Mouse (Mus musculus) adrenal gland, postnatal 4 days (tissue): ENCODE data around the gene Pctp. TPM values are rescaled to one million over a fixed set of nuclear protein-coding genes. Genes with fewer than 3 reads are reported as not detected.
A peak's percentile ranks its signal among the peaks of the same experiment; 100 is the strongest.

Source experiments
- DNase-seq, 2 experiments: peaks; one replicate each; pipeline ENCODE4 v3.0.0; 2021 to 2022; ENCODE audit warnings: low spot score in 2 of 2, mixed read lengths in 2 of 2
- long read RNA-seq, 2 experiments: library from polyadenylated mRNA; stranded (forward); transcript quantifications; one replicate each; pipeline ENCODE4 v2.0.0; 2021
- total RNA-seq, 2 experiments: library from RNA; stranded (reverse); gene quantifications; 2 replicates each; pipeline ENCODE4 v1.2.3; 2021

Pctp gene
- total RNA-seq, result 10 to 100 TPM in 1 of 2 experiments, 1 to 10 TPM in 1; 8.8 to 14.3 TPM
- long read RNA-seq, experiment 1, transcript Pctp-201 (6 exons, 2,723 nt), result major isoform, 8 of 11 reads
- long read RNA-seq, experiment 1, partial matches to known transcripts, result 0 of 11 reads
- long read RNA-seq, experiment 1, other reads (novel, unspliced or antisense), result 3 of 11 reads
- long read RNA-seq, experiment 2, transcript Pctp-201 (6 exons, 2,723 nt), result major isoform, 9 of 15 reads
- long read RNA-seq, experiment 2, partial matches to known transcripts, result 0 of 15 reads
- long read RNA-seq, experiment 2, other reads (novel, unspliced or antisense), result 6 of 15 reads

- peak; percentile 59 to 74 for DNase-seq
Observed at GRCm38 (mm10) chr11:90002231-90002986, at the start of gene Pctp. TSS of gene Pctp (minus strand) at chr11:90002894.

- no peak for DNase-seq
Observed at GRCm38 (mm10) chr11:90050016-90050415, 47.3 kb upstream of the Pctp start.

DNA sequence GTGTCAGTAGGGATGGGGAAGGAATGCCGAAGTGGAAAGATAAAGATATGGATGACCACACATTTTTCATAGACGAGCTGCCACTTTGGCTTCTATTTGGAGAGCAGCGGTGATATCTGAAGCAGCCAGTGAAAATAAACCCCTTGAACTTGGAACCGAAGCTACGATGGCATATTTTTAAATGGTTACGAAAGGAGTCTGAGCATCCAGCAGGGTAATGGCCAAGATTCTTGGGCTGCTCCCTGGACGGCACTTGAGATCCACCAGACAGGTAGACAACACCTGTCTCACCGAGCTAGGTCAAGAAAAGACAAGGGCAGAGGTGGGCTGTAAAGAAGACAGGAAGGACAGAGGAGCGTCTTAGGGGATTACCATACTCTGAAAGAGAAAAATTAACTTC lies 44.6 kb upstream of the Pctp start:
- DNase-seq, result no peak

DNA sequence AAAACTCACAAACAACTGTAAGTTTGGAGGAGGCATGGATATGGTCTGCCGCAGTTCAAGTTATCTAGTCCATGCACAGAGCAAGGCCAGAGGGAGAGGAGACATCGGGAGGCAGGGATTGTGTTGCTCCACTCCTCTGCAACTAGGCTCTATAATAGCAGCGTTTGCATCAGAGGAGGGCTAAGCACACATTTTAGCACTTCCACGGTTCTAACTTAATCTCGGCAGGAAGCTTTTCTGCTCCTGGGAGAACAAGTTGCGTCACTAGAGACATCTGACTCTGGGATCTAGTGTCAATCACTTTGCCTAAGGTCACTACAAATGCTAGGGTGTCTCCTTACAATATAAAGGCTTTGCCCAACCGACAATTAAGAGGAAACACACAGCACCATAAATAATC lies 43.5 kb upstream of the Pctp start:
- DNase-seq, result no peak

DNA sequence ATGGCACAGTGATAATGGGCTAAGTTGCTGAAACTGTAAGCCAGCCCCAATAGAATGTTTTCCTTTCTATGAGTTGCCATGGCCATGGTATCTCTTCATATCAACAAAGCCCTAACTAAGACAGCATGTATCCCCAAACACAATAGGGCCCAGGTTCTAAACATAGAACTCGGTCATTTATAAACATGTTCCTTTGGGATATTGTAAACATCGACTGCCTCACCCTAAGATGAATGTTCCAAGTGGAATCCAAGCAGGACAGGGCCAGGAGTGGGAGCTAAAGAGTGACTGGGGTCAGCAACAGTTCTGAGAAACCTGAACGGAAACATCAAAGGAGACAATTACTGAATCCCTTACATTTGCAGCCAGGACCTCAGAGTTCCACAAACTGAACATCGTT lies 41.8 kb upstream of the Pctp start:
- DNase-seq, result no peak

DNA sequence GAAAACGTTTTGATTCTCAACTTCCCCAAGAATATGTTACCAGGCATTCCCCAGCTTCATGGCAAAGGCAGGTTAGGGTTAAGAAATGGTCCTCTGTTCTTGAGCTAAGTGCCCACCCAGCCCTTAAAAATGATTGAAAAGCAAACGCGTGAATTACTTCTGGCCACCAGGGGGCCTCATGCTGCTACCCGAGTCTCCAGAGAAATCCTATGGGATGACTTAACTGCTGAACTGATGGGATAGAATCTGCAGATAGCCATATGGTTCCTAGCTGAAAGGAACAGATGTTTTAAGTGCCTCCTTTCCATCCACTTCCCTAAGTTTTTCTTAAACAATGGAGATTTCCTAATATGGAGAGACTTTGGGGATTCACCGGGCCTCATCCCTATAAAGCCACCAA lies 35.3 kb upstream of the Pctp start:
- DNase-seq, result no peak

DNA sequence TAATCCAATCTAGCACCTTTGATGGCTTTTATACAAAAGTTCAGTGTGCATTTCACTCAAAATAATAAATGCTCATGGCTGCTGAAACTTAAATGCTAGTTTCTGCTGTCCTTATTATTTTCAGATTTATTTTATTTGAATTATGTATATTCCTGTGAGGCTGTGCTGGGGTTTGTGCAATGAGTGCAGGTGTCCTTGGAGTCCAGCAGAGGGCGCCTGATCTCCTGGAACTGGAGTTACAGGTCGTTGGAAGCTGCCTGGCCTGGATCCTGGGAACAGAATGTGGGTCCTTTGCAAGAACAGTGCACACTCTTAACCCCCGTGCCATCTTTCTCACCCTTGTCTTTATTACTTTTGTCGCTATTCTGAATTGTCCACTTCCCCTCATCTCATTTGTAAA lies 33.7 kb upstream of the Pctp start:
- no peak for DNase-seq

- no peak for DNase-seq
Observed at GRCm38 (mm10) chr11:90035532-90035931, 32.8 kb upstream of the Pctp start.

DNA sequence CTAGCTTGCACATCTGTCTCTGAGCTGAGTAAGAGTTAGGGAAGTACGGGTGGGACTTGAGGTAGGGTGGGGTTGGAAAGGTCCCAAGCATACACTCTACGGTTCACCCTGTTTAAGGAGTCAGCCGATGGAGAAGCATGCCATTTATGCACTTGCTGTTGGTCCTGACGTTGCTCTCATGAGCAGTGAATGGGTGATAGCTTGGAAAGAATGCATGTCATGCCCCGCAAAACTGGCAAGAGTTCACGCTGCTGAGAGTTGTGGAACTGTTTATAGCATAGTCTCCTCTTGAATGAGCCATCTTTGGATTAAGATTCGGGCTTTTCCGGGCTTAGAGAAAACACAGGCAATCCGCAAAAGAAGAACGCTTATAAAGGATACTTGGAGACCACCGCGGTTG lies 32.0 kb upstream of the Pctp start:
- DNase-seq, result no peak

DNA sequence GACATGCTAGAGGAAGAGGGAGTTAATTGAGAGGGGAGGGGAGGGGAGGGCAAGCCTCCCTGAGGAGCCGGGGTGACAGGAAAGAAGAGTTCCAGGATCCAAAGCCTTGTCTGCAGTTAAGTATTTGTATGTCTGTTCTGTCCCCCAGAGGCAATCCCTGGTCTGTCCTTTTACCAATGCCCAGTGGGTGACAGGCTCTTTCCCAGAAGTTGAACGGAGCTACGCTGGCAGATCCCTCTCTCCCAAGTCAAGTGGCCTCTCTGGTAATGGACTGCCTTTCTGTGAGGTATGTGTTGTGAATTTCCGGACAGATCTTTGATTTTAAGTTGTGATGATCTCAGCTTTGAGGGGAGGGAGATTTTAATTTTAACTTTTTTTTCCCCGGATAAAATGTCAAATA lies 30.7 kb upstream of the Pctp start:
- no peak for DNase-seq

DNA sequence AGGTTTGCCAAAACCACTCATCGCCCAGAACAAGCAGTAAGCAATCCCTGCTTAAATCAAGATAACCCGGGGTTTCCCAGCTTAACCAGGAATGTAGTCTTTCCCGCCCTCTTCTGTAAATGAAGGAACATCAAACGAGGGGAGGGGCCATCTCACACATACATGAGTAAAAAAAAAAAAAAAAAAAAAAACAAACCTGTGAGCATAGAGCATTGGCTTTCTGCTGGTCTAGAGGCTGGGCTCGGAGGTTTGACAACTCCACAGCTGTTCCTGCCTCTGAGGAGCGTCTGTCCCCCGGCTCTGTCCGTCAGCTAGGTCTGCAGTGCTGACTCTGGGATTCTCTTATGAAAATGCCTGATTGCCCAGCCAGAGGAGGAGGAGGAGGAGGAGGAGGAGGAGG lies 30.1 kb upstream of the Pctp start:
- no peak for DNase-seq

- DNase-seq, result no peak
Observed at GRCm38 (mm10) chr11:90031076-90031475, 28.4 kb upstream of the Pctp start.

DNA sequence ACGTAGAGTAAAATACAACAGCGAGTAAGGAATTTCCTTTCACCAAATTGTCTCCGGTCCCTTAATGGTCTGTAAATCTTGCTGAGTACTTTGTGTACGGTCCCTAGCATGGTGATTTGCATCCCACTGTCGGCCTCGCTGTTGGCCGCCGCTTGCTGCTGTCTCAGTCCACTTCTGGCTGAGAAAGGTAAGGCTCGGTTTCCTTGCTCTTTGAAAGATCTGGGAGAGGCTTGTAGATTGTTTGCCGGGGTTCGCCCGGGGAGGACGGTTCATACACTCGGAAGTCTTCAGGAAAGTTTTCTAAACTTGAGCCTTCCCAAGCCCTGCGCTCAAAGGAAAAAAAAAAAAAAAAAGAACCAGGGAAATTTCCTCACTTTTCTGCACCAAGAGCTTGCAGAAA lies 27.9 kb upstream of the Pctp start:
- DNase-seq, result no peak

- no peak for DNase-seq
Observed at GRCm38 (mm10) chr11:90029841-90030398, 27.2 kb upstream of the Pctp start, which contains the start of gene Tmem100. TSS of gene Tmem100 (plus strand) at chr11:90030348.

DNA sequence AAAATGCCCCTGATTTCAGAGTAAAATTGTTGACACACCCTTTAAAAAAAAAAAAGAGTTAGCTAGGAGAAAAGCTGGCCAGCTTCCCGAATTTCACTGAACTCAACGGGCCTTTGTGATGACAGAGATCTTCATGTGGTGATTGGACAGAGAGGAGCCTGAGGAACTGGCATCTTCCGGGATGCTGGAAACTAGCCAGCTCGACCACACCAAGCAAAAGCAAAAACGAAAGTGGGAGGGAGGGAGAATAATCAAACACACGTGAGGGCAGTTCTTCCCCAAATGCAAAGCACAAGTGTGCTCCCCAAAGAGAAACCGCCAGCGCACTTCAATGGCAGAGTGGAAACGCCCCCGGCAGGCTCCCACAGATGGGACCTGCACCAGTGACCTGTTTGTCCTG lies 26.7 kb upstream of the Pctp start:
- peak in 1 of 2 experiments; percentile 16 for DNase-seq

- DNase-seq, result no peak
Observed at GRCm38 (mm10) chr11:90028746-90029145, 26.1 kb upstream of the Pctp start.

DNA sequence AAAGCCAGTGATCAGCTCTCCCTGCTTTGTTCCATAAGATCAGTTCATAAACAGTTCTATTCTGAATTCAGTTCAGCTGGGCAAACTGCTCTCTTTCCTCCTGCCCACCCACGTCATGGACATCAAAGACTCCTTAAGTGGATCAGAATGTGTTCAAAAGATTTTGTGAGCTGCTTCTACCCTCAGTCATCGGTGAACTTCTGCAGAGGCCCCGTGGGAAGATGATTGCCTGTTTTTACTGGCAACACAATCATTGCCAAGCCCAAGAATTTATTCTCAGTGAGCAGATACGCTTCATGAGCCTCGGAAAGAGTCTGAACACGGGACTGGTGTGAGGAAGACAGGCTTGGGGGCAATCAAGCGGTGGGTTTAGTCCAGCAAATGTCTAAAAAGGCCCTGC lies 24.5 kb upstream of the Pctp start:
- no peak for DNase-seq

DNA sequence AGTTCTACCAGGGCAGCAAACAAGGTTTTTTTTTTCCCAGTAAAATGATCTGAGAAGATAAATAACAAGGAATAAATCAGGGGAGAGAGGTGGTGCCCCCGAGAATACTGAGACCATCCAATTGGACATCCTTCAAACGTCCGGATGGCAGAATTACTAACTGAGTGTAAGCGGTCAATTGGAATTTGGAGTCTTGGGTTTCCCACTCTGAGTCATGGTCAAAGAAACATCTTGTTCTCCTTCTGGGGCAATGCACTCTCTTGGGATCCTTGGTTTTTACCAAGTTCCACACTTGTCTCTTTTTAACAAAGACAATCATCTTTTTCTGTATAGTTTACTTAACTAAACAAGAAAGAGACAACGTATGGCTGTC lies 24.1 kb upstream of the Pctp start:
- DNase-seq, result no peak

DNA sequence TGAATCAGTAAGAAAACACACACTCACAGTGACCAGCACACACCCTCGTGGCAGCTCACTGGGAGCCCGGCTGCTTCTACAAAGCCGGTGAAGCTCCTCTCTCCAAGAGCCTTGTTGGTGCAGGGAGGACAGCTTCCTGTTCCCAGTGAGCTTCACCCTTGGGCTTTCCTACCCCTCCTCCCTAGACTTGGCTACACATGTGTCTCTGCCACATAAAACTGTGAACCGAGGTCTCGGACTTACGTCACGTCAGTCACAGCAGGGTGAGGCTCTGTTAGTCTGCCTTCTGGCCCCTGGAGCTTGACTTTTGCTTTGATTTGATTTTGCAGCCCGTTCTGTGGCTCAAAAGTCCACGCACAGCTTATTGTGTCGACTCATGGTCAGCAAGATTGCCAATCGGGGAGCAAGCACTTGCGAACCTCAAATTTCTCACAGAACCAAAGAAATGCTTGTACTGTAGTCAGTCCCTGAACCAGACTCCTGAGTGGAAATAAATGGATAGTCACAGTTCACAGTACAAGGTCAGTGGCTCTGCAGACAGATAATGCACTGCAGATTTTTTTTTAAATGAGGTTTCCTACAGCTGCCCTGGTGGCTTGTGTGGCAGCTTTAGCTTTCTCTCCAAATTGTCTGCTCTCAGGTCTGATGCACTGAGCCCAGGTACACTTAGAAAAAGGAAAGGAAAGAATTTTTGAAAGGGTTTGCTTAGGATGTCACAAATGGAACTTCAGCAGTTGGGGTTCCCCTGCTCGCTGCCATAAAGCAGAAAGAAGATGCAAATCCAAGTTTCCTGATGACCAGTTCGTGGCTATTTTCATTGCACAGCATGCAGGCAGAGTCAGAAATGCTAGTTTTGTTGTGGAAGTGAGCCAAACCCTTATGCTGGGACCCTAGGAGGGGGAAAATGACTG lies 23.5 kb upstream of the Pctp start:
- DNase-seq, result no peak

- no peak for DNase-seq
Observed at GRCm38 (mm10) chr11:90019161-90019560, 16.5 kb upstream of the Pctp start.

GRCm38 (mm10) chr11:90015281-90015680 lies 12.6 kb upstream of the Pctp start:
- no peak for DNase-seq
